Mouse (Mus musculus) heart, embryonic 16.5 days (tissue): ENCODE data around the gene Khnyn. TPM values are rescaled to one million over a fixed set of nuclear protein-coding genes. Genes with fewer than 3 reads are reported as not detected.
A peak's percentile ranks its signal among the peaks of the same experiment; 100 is the strongest.

ENCODE experiments used
- ATAC-seq: fragments of 200-750 bp; cut with Nextera tagmentation; replicated peaks from 2 replicates; pipeline ENCODE4 v1.8.0; 2017; ENCODE audit warnings: moderate number of reproducible peaks; ENCODE audit not compliant: insufficient read depth, low FRiP score; ENCODE audit errors: extremely low read depth
- H3K27ac ChIP-seq: fragments of 300-500 bp; sonication (generic); 2 replicates; pipeline ENCODE4 v1.5.1; 2014; ENCODE audit warnings: mild to moderate bottlenecking, low read length, control low read depth, moderate library complexity
- H3K27me3 ChIP-seq: fragments of 300-500 bp; sonication (generic); 2 replicates; pipeline ENCODE4 v1.6.1; 2014; ENCODE audit warnings: low read length, mixed read lengths; ENCODE audit not compliant: control insufficient read depth, insufficient read depth
- H3K36me3 ChIP-seq: fragments of 300-500 bp; sonication (generic); 2 replicates; pipeline ENCODE4 v1.6.1; 2014; ENCODE audit not compliant: control insufficient read depth, insufficient read depth
- H3K4me1 ChIP-seq: fragments of 300-500 bp; sonication (generic); 2 replicates; pipeline ENCODE4 v1.6.1; 2014; ENCODE audit warnings: low read length, mixed read lengths; ENCODE audit not compliant: control insufficient read depth, insufficient read depth
- H3K4me2 ChIP-seq: fragments of 300-500 bp; sonication (generic); 2 replicates; pipeline ENCODE4 v1.6.1; 2014; ENCODE audit warnings: low read depth, mild to moderate bottlenecking, control low read depth, low read length
- H3K4me3 ChIP-seq: fragments of 300-500 bp; sonication (generic); 2 replicates; pipeline ENCODE4 v1.5.1; 2014; ENCODE audit warnings: mild to moderate bottlenecking, control low read depth, low read length
- H3K9ac ChIP-seq: fragments of 300-500 bp; sonication (generic); 2 replicates; pipeline ENCODE4 v1.6.1; 2014; ENCODE audit warnings: low read length, control low read depth
- H3K9me3 ChIP-seq: fragments of 300-500 bp; sonication (generic); replicated peaks from 2 replicates; pipeline ENCODE4 v1.6.1; 2016; ENCODE audit warnings: low read length; ENCODE audit not compliant: control insufficient read depth
- WGBS: fragments of 180-500 bp; shearing (Covaris S2); extraction: QIAGEN DNeasy Blood & Tissue Kit; methylation state at CpG from one replicate; pipeline ENCODE4 v1.1.7; 2014; 5-methylcytosine and 5-hydroxymethylcytosine counted together
- polyA plus RNA-seq: library from polyadenylated mRNA; unstranded; fragments of >200 nt; fragmentation: Nextera tagmentation; extraction: Ambion mirVana; gene quantifications from 2 replicates; pipeline ENCODE4 v1.2.1, GENCODE M21; 2015

Gene Khnyn
- polyA plus RNA-seq, 1 experiment from 2014 or later, result 9.8 TPM

DNA sequence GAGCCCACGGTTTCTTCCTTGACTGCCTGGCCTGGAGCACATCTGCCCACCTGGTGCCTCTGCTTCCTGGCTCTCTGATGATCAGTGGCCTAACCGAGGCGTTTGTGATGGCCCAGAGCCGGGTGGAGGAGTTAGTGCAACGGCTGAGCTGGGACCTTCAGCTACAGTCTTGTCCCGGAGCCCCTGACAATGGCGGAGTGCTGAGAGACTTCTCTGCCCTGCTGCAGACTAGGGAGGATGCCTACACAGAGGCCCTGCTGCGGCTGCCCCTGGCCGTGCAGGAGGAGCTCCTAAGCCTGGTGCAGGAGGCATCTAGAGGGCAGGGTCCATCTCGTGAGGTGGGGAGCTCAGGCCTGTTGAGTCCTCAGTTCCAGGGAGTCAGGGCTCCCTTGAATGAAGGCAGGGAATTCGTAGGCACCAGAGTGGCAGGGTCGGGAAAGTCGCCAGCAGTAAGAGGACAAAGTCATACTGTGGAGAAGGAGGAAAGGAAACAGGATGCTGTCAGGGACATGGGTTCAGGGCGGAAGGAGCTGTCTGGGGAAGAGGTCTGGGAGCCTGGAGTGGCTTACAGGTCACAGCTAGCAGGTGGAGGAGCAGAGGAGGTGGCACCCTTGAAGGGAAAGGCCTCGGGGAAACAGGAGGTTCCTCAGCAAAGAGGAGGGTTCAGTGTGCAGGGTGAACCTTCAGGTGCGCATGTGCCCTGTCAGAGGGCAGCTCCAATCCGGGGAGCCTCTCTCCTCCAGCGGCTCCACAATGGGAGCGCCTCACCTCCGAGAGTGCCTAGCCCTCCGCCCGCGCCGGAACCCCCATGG, 2.0 kb downstream of the Khnyn start:
- H3K4me3 ChIP-seq, result no peak overlapping the region
- no peak for ATAC-seq
- H3K4me2 ChIP-seq, result peak overlapping the region; percentile 87
- H3K27ac ChIP-seq, result peak overlapping the region; percentile 95; the same call in 1 of the 2 replicates
- H3K36me3 ChIP-seq, result peaks cover 35% of the 10 kb centered on the region
- H3K9me3 ChIP-seq, result no peaks in the 10 kb centered on the region
- H3K27me3 ChIP-seq, result no peaks in the 10 kb centered on the region
- peaks cover 25% of the 10 kb centered on the region for H3K4me1 ChIP-seq
- no peak overlapping the region for H3K9ac ChIP-seq
- WGBS, result 75% methylated on average over 24 of the region's 24 CpGs

DNA sequence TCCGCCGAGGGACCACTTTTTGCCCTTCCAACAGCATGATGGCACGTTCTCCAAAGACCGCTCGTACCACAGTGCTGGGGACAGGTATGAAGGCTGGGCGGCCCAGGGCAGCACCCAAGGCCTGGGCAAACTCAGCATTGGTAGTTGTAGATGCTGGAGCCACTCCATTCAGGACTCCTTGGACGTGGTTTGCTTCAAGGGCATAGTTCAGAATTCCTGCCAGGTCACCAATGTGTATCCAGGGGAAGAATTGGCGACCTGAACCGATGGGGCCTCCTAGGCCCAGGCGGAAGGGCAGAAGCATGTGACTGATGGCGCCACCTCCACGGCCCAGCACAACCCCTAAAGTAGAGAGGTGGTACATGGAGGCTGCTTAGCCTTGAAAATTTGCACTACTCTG, 12.9 kb downstream of the Khnyn start:
- no peak overlapping the region for H3K4me2 ChIP-seq
- H3K9me3 ChIP-seq, result no peaks in the 10 kb centered on the region
- H3K27me3 ChIP-seq, result no peaks in the 10 kb centered on the region
- 92% methylated on average over 12 of the region's 12 CpGs for WGBS
- peaks cover 44% of the 10 kb centered on the region for H3K36me3 ChIP-seq
- no peak overlapping the region for H3K9ac ChIP-seq
- no peak overlapping the region for H3K4me3 ChIP-seq
- H3K27ac ChIP-seq, result no peak overlapping the region
- peaks cover 14% of the 10 kb centered on the region for H3K4me1 ChIP-seq
- no peak for ATAC-seq

- H3K4me3 ChIP-seq, result no peak overlapping the region
- H3K36me3 ChIP-seq, result peaks cover 38% of the 10 kb centered on the region
- H3K9me3 ChIP-seq, result no peaks in the 10 kb centered on the region
- peaks cover 14% of the 10 kb centered on the region for H3K4me1 ChIP-seq
- 86% methylated on average over 7 of the region's 7 CpGs for WGBS
- peak overlapping the region; percentile 86 for H3K9ac ChIP-seq
- no peak overlapping the region for H3K4me2 ChIP-seq
- no peak for ATAC-seq
- no peak overlapping the region; the same call in 1 of the 2 replicates for H3K27ac ChIP-seq
- no peaks in the 10 kb centered on the region for H3K27me3 ChIP-seq
These were observed 14.2 kb downstream of the Khnyn start for GRCm38 (mm10) chr14:55898947-55899346.

GRCm38 (mm10) chr14:55899701-55900413, 15.1 kb downstream of the Khnyn start, which contains the start of gene Sdr39u1:
Sdr39u1 (minus strand) TSS chr14:55900293.
- Histone ChIP-seq H3K27me3 (no peaks in the 10 kb centered on the region), H3K4me1 (peaks cover 14% of the 10 kb centered on the region), H3K27ac (peak within 1 kb of the TSS; percentile 79), H3K9me3 (no peaks in the 10 kb centered on the region), H3K36me3 (peaks cover 29% of the 10 kb centered on the region), H3K9ac (peak within 1 kb of the TSS; percentile 86), H3K4me3 (peak within 1 kb of the TSS; percentile 68), H3K4me2 (peak within 1 kb of the TSS; percentile 97)
- peak; percentile 88 for ATAC-seq
- WGBS, result 2% methylated on average over 39 of the region's 39 CpGs

DNA sequence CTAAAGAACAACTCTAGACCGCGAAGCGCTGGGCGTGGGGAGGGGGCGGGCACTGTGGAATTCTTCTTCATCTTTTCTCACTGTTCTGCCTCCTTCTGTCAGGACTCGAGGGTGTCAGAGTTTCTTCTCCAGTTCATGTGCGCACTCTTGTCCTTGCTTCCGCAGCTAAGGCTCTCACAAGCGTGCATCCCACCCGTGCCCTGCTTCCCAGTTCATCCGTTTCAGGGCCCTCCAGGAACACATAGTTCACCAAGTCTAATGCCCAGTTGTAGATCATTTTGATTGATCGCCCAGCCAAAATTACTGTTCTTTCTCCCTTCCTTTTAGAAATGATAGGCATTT, 15.6 kb downstream of the Khnyn start:
- Histone ChIP-seq H3K4me1 (peaks cover 14% of the 10 kb centered on the region), H3K4me3 (peak overlapping the region; percentile 68), H3K36me3 (peaks cover 24% of the 10 kb centered on the region), H3K27me3 (no peaks in the 10 kb centered on the region), H3K9ac (peak overlapping the region; percentile 86), H3K27ac (peak overlapping the region; percentile 79), H3K4me2 (peak overlapping the region; percentile 97), H3K9me3 (no peaks in the 10 kb centered on the region)
- 10% methylated on average over 12 of the region's 12 CpGs for WGBS
- peak; percentile 6; the same call in 1 of the 2 replicates for ATAC-seq

- Histone ChIP-seq H3K36me3 (no peaks in the 10 kb centered on the region), H3K4me1 (peaks cover 4% of the 10 kb centered on the region), H3K9ac (no peak overlapping the region), H3K27me3 (no peaks in the 10 kb centered on the region), H3K4me3 (no peak overlapping the region), H3K27ac (no peak overlapping the region), H3K4me2 (no peak overlapping the region), H3K9me3 (no peaks in the 10 kb centered on the region)
- WGBS, result 18% methylated on average over 1 of the region's 1 CpGs
- no peak for ATAC-seq
These were observed 20.8 kb downstream of the Khnyn start for GRCm38 (mm10) chr14:55905518-55905917.

DNA sequence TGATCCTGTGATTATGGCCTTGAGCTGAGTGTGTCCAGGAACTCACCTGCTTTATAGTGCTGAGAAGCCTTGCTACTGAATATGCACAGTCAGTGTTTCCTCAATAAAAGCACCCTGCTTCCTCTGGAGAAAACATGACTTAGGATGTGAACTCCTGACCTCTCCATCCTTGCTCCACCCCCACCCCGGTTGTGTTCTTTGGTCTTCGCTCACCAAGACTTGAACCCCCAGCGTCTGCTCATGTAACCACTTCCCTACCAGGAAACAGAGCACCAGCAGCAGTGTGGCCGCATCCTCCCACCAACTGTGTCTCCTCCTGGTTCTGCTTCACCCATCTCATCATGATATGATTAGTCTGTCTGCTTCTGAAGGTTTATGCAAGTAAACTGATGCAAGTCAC, 28.7 kb downstream of the Khnyn start:
- peaks cover 3% of the 10 kb centered on the region; the same call in 1 of the 2 replicates for H3K9me3 ChIP-seq
- ATAC-seq, result no peak
- H3K27me3 ChIP-seq, result no peaks in the 10 kb centered on the region
- H3K9ac ChIP-seq, result no peak overlapping the region
- H3K36me3 ChIP-seq, result no peaks in the 10 kb centered on the region
- no peak overlapping the region for H3K27ac ChIP-seq
- no peak overlapping the region for H3K4me3 ChIP-seq
- 59% methylated on average over 4 of the region's 4 CpGs for WGBS
- H3K4me1 ChIP-seq, result no peaks in the 10 kb centered on the region
- no peak overlapping the region for H3K4me2 ChIP-seq

DNA sequence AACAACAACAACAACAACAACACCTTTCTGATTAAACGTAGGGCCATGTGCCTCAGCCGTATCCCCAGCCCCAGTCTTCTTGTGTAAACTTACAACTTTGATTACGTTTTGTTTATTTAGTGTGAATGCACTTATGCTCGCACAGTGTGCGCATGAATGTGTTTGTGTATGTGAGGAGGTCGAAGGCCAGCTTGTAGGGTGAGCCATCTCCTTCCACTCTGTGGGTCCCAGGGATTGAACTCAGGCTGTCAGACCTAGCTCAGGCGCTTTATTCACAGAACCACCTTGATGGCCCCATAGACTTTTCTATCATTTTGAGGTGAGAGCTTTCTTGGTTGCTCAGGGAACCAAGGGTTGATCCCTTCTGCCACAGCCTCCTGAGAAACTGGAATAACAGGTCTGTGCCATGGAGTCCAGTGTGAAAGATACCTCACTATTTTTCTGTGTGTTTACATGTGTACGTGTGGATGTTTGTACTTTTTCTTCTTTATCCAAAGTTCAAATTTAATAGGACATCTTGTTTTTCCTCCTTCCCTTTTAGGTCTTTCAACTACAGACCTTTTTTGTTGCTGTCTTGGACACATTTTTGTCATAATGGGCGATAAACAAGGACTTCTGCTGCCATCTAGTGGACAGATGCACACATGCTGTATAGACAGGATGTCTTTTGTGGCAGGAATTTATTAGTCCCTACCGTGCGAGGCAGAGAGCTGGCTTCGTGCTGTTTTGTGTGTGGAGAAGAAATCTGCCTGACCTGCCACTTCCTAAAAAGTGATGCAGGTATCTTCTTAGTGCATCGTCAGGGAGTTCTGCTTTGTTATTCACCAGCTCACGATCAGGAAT, 33.7 kb downstream of the Khnyn start:
- H3K4me2 ChIP-seq, result no peak overlapping the region
- H3K36me3 ChIP-seq, result no peaks in the 10 kb centered on the region
- H3K27me3 ChIP-seq, result no peaks in the 10 kb centered on the region
- no peak overlapping the region for H3K9ac ChIP-seq
- peaks cover 3% of the 10 kb centered on the region; the same call in 1 of the 2 replicates for H3K9me3 ChIP-seq
- ATAC-seq, result peak; percentile 49; the same call in 1 of the 2 replicates
- H3K27ac ChIP-seq, result no peak overlapping the region
- no peak overlapping the region for H3K4me3 ChIP-seq
- 33% methylated on average over 14 of the region's 14 CpGs for WGBS
- H3K4me1 ChIP-seq, result no peaks in the 10 kb centered on the region
